Mouse (Mus musculus): ENCODE data around the gene Smok3c. TPM values are rescaled to one million over a fixed set of nuclear protein-coding genes. Genes with fewer than 3 reads are reported as not detected.

Smok3c gene
- polyA plus RNA-seq, 1 experiment from 2014 or later: not detected

DNA sequence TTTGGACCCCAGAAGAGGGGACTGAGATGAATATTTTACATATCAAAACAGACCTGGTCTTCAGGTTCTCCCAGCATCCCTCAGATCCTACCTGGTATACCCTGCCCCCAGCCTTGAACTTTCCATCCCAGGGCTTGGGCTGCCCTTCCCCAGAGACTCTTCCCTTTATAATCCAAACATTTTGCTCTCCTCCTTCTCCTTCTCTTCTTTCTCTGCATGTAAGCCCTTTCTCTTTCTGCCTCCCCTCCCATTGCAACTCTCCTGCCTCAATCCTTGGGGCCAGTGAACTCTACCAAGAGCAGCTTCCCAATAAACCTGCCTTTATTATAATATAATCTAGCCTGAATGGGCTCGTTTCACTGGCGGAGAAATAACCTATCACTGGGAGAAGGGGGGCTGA lies 30.9 kb downstream of the Smok3c start:
- Histone ChIP-seq H3K36me3 (peaks cover 16% of the 10 kb centered on the region), H3K27ac (no peak overlapping the region), H3K4me1 (peaks cover 9% of the 10 kb centered on the region), H3K27me3 (no peaks in the 10 kb centered on the region), H3K9me3 (no peaks in the 10 kb centered on the region), H3K4me2 (replicated peaks) (no peak overlapping the region), H3K4me3 (no peak overlapping the region), H3K9ac (no peak overlapping the region)
- ATAC-seq (ENCODE audit: low FRiP score, low read depth): no peak
- 93% methylated on average over 2 of the region's 2 CpGs for WGBS

GRCm38 (mm10) chr5:138084507-138084906 lies 31.5 kb downstream of the Smok3c start:
- no peaks in the 10 kb centered on the region for H3K27me3 ChIP-seq
- H3K9ac ChIP-seq: no peak overlapping the region; the same call in 1 of the 2 replicates
- H3K4me2 ChIP-seq (replicated peaks): peak overlapping the region; percentile 76
- H3K36me3 ChIP-seq: peaks cover 21% of the 10 kb centered on the region
- no peak overlapping the region for H3K27ac ChIP-seq
- no peak for ATAC-seq (ENCODE audit: low FRiP score, low read depth)
- WGBS: 22% methylated on average over 2 of the region's 2 CpGs
- peaks cover 9% of the 10 kb centered on the region for H3K4me1 ChIP-seq
- no peaks in the 10 kb centered on the region for H3K9me3 ChIP-seq
- peak overlapping the region; percentile 84 for H3K4me3 ChIP-seq

DNA sequence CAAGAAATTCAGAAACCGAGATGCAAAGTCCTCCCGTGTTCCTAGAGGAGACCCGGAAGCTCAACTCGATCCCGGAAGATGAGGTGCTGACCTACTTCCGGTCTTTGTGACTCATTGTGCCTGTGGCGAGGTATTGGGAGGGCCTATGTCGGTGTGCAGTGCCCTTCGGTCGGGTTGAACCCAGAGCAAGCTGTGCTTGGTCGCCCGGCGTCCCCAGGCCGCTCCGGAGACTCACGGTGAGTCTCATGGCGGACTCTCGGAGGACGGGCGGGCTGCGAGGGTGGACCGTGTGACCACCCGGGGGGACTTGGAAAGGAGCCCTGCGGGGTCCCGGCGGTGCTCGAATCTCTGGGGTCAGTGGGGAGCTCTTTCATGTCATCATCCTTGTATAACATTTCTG lies 32.0 kb downstream of the Smok3c start, which contains the start of gene Zkscan1:
Gene Zkscan1 (plus strand): TSS at position 89 of the 400 bp plus-strand sequence.
- H3K36me3 ChIP-seq: peaks cover 21% of the 10 kb centered on the region
- no peaks in the 10 kb centered on the region for H3K27me3 ChIP-seq
- H3K4me2 ChIP-seq (replicated peaks): peak within 1 kb of the TSS; percentile 76
- H3K27ac ChIP-seq: peak within 1 kb of the TSS; percentile 79
- no peaks in the 10 kb centered on the region for H3K9me3 ChIP-seq
- peaks cover 9% of the 10 kb centered on the region for H3K4me1 ChIP-seq
- H3K9ac ChIP-seq: peak within 1 kb of the TSS; percentile 96
- under 1% methylated on average over 27 of the region's 27 CpGs for WGBS
- peak within 1 kb of the TSS; percentile 84 for H3K4me3 ChIP-seq
- ATAC-seq (ENCODE audit: low FRiP score, low read depth): peak; percentile 97

- Histone ChIP-seq H3K27me3 (no peaks in the 10 kb centered on the region), H3K4me2 (replicated peaks) (peak overlapping the region; percentile 76), H3K9ac (peak overlapping the region; percentile 96), H3K9me3 (no peaks in the 10 kb centered on the region), H3K27ac (peak overlapping the region; percentile 79), H3K4me1 (peaks cover 9% of the 10 kb centered on the region), H3K4me3 (peak overlapping the region; percentile 84), H3K36me3 (peaks cover 21% of the 10 kb centered on the region)
- WGBS: 0% methylated on average over 18 of the region's 18 CpGs
- no peak; the same call in 1 of the 2 replicates for ATAC-seq (ENCODE audit: low FRiP score, low read depth)
Measured at GRCm38 (mm10) chr5:138085421-138085911, 32.5 kb downstream of the Smok3c start.

- ATAC-seq (ENCODE audit: low FRiP score, low read depth): no peak
- Histone ChIP-seq H3K27me3 (no peaks in the 10 kb centered on the region), H3K4me3 (peak overlapping the region; percentile 84; the same call in 1 of the 2 replicates), H3K9ac (no peak overlapping the region), H3K9me3 (no peaks in the 10 kb centered on the region), H3K27ac (no peak overlapping the region), H3K4me1 (peaks cover 9% of the 10 kb centered on the region), H3K4me2 (replicated peaks) (peak overlapping the region; percentile 76), H3K36me3 (peaks cover 21% of the 10 kb centered on the region)
- 93% methylated on average over 3 of the region's 3 CpGs for WGBS
Measured at GRCm38 (mm10) chr5:138086842-138087241, 33.8 kb downstream of the Smok3c start.

DNA sequence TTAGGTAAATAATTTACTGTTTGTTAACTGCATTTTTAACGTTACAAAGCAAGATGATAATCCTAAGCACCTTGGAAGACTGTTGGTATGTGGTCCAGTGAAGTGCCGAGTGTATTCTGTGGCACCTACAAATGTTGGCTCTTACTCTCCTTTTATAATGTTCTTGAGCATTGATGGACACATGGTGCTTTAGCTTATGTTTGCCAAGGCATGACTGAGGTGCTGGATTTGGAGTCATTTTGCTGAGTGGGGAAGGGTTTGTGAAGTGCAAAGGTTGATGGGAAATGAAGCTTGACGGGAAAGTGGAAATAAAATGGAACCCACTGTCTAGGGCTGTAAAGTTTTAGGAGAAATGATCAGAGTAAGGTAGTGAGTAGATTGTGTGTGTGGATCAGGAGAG lies 35.4 kb downstream of the Smok3c start:
- WGBS: 87% methylated on average over 3 of the region's 3 CpGs
- peaks cover 9% of the 10 kb centered on the region for H3K4me1 ChIP-seq
- H3K27ac ChIP-seq: no peak overlapping the region
- H3K9ac ChIP-seq: no peak overlapping the region
- peaks cover 31% of the 10 kb centered on the region for H3K36me3 ChIP-seq
- no peaks in the 10 kb centered on the region for H3K9me3 ChIP-seq
- ATAC-seq (ENCODE audit: low FRiP score, low read depth): no peak
- no peaks in the 10 kb centered on the region for H3K27me3 ChIP-seq
- H3K4me3 ChIP-seq: no peak overlapping the region
- H3K4me2 ChIP-seq (replicated peaks): no peak overlapping the region

DNA sequence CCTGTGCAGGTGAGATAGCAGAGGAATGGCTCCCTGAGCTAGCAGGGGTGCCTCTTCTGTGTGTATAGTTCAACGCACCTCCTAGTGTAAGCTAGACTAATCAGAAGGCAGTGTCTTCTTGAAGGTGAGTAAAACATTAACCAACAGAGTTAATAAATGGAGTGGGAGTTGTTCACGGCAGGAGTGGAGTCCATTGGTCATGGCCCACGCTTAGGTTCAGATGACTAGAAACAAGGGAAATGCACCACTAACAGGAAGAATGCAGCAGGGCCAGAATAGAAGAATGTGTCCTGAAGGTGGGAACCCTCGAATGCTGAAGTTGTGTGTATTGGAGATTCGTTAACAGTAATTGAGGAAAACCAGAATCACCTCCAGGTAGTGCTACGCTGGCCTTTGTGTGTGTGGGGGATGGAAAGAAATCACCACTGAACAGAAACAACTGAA lies 36.1 kb downstream of the Smok3c start:
- peaks cover 9% of the 10 kb centered on the region for H3K4me1 ChIP-seq
- H3K36me3 ChIP-seq: peaks cover 38% of the 10 kb centered on the region
- no peaks in the 10 kb centered on the region for H3K9me3 ChIP-seq
- H3K4me3 ChIP-seq: no peak overlapping the region
- H3K9ac ChIP-seq: no peak overlapping the region
- 90% methylated on average over 6 of the region's 6 CpGs for WGBS
- H3K27ac ChIP-seq: no peak overlapping the region
- no peak overlapping the region for H3K4me2 ChIP-seq (replicated peaks)
- ATAC-seq (ENCODE audit: low FRiP score, low read depth): no peak
- no peaks in the 10 kb centered on the region for H3K27me3 ChIP-seq

DNA sequence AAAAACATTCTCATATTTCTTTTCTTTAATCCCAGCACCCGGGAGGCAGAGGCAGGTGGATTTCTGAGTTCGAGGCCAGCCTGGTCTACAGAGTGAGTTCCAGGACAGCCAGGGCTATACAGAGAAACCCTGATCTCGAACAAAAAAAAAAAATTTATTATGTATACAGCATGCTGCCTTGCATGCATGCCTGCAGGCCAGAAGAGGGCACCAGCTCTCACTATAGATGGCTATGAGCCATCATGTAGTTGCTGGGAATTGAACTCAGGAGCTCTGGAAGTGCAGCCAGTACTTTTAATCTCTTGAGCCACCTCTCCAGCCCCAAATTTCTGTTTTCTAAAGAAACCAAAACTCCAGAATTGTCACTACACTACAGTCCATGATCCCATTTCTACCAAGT lies 37.3 kb downstream of the Smok3c start:
- no peak overlapping the region for H3K27ac ChIP-seq
- no peak overlapping the region for H3K4me2 ChIP-seq (replicated peaks)
- WGBS: 80% methylated on average over 3 of the region's 3 CpGs
- no peak overlapping the region for H3K4me3 ChIP-seq
- no peaks in the 10 kb centered on the region for H3K27me3 ChIP-seq
- H3K9me3 ChIP-seq: no peaks in the 10 kb centered on the region
- no peak overlapping the region for H3K9ac ChIP-seq
- H3K4me1 ChIP-seq: peaks cover 7% of the 10 kb centered on the region
- H3K36me3 ChIP-seq: peaks cover 50% of the 10 kb centered on the region
- ATAC-seq (ENCODE audit: low FRiP score, low read depth): no peak

- H3K27ac ChIP-seq: no peak overlapping the region
- WGBS: 95% methylated on average over 5 of the region's 5 CpGs
- H3K9me3 ChIP-seq: no peaks in the 10 kb centered on the region
- no peak overlapping the region for H3K4me3 ChIP-seq
- ATAC-seq (ENCODE audit: low FRiP score, low read depth): no peak
- peaks cover 7% of the 10 kb centered on the region for H3K4me1 ChIP-seq
- H3K9ac ChIP-seq: no peak overlapping the region
- H3K4me2 ChIP-seq (replicated peaks): no peak overlapping the region
- H3K27me3 ChIP-seq: no peaks in the 10 kb centered on the region
- peaks cover 53% of the 10 kb centered on the region for H3K36me3 ChIP-seq
Measured at GRCm38 (mm10) chr5:138090737-138091136, 37.7 kb downstream of the Smok3c start.

DNA sequence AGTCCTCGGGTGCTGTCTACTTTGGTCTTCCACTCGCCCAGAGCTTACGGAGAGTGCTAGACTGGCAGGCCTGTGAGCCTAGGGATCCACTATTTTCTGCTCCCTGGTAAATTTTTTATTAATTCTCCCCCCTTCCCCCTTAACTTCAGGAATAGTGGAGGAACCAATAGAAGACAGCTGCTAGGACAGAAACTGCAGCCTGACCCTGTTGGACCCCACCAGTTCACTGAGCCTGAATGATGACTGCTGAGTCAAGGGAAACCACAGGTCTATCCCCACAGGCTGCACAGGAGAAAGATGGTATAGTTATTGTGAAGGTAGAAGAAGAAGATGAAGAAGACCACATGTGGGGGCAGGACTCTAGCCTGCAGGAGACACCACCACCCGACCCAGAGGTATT lies 39.8 kb downstream of the Smok3c start:
- H3K4me1 ChIP-seq: no peaks in the 10 kb centered on the region
- H3K27me3 ChIP-seq: no peaks in the 10 kb centered on the region
- no peak for ATAC-seq (ENCODE audit: low FRiP score, low read depth)
- H3K4me2 ChIP-seq (replicated peaks): no peak overlapping the region
- no peaks in the 10 kb centered on the region for H3K9me3 ChIP-seq
- WGBS: 90% methylated on average over 4 of the region's 4 CpGs
- no peak overlapping the region for H3K27ac ChIP-seq
- no peak overlapping the region for H3K4me3 ChIP-seq
- peaks cover 68% of the 10 kb centered on the region for H3K36me3 ChIP-seq
- H3K9ac ChIP-seq: no peak overlapping the region

GRCm38 (mm10) chr5:138094474-138094873 lies 41.5 kb downstream of the Smok3c start:
- Histone ChIP-seq H3K36me3 (peaks cover 69% of the 10 kb centered on the region), H3K4me2 (replicated peaks) (no peak overlapping the region), H3K27me3 (no peaks in the 10 kb centered on the region), H3K27ac (no peak overlapping the region), H3K4me3 (no peak overlapping the region), H3K9me3 (no peaks in the 10 kb centered on the region), H3K4me1 (no peaks in the 10 kb centered on the region), H3K9ac (no peak overlapping the region)
- ATAC-seq (ENCODE audit: low FRiP score, low read depth): no peak
- WGBS: 95% methylated on average over 6 of the region's 6 CpGs

- Histone ChIP-seq H3K4me3 (no peak overlapping the region), H3K27me3 (no peaks in the 10 kb centered on the region), H3K4me2 (replicated peaks) (no peak overlapping the region), H3K9me3 (no peaks in the 10 kb centered on the region), H3K36me3 (peaks cover 61% of the 10 kb centered on the region), H3K27ac (no peak overlapping the region), H3K4me1 (no peaks in the 10 kb centered on the region), H3K9ac (no peak overlapping the region)
- WGBS: 94% methylated on average over 2 of the region's 2 CpGs
- no peak for ATAC-seq (ENCODE audit: low FRiP score, low read depth)
Measured at GRCm38 (mm10) chr5:138104976-138105375, 52.0 kb downstream of the Smok3c start.

DNA sequence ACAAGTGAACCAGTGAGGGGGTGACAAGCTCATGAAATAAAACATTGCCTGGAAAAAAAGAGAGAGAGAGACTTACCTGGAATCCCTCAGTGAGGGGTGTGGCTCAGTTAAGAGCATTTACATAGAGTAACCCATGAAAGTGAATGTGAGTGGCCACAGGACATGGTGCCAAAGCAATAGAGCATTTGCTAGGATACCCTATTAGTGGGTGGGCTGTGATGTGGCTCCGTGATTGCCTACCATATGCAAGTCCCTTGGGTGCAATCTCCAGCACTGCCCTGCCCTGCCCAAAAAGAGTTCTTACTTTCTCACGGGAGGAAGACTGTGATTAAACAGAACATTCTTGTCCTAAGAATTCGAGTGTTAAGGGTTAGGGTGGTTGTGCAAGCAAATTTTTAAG lies 54.1 kb downstream of the Smok3c start:
- no peaks in the 10 kb centered on the region for H3K9me3 ChIP-seq
- H3K4me3 ChIP-seq: no peak overlapping the region
- no peaks in the 10 kb centered on the region for H3K27me3 ChIP-seq
- H3K4me2 ChIP-seq (replicated peaks): no peak overlapping the region
- H3K27ac ChIP-seq: no peak overlapping the region
- WGBS: 63% methylated on average over 3 of the region's 3 CpGs
- H3K4me1 ChIP-seq: no peaks in the 10 kb centered on the region
- ATAC-seq (ENCODE audit: low FRiP score, low read depth): no peak
- H3K36me3 ChIP-seq: peaks cover 40% of the 10 kb centered on the region
- no peak overlapping the region for H3K9ac ChIP-seq

Measured in limb, embryonic 13.5 days (tissue).